Mouse (Mus musculus) kidney, postnatal 0 days (tissue): Measurements from ENCODE around the gene Gcg. TPM values are rescaled to one million over a fixed set of nuclear protein-coding genes. Genes with fewer than 3 reads are reported as not detected.

Source experiments
- ATAC-seq: fragments of 200-750 bp; cut with Nextera tagmentation; replicated peaks from 2 replicates; pipeline ENCODE4 v1.8.0; 2017; ENCODE audit warnings: low read depth, moderate number of reproducible peaks, moderate TSS enrichment, moderate library complexity; ENCODE audit not compliant: low FRiP score
- DNase-seq: peaks from one replicate; pipeline ENCODE4 v3.0.0-alpha.2; 2016; ENCODE audit warnings: low spot score
- H3K27ac ChIP-seq: fragments of 300-500 bp; sonication (generic); 2 replicates; pipeline ENCODE4 v1.5.1; 2014; ENCODE audit warnings: mild to moderate bottlenecking
- H3K27me3 ChIP-seq: fragments of 300-500 bp; sonication (generic); 2 replicates; pipeline ENCODE4 v1.6.1; 2014; ENCODE audit warnings: low read length, mixed read lengths; ENCODE audit not compliant: insufficient read depth
- H3K36me3 ChIP-seq: fragments of 300-500 bp; sonication (generic); 2 replicates; pipeline ENCODE4 v1.6.1; 2014; ENCODE audit warnings: low read length, mixed read lengths; ENCODE audit not compliant: insufficient read depth
- H3K4me1 ChIP-seq: fragments of 300-500 bp; sonication (generic); replicated peaks from 2 replicates; pipeline ENCODE4 v1.6.1; 2014; ENCODE audit warnings: antibody characterized with exemption, low read length, mixed read lengths; ENCODE audit not compliant: insufficient read depth
- H3K4me2 ChIP-seq: fragments of 300-500 bp; sonication (generic); 2 replicates; pipeline ENCODE4 v1.6.1; 2014; ENCODE audit warnings: mild to moderate bottlenecking, low read length, moderate library complexity, mixed read lengths
- H3K4me3 ChIP-seq: fragments of 300-500 bp; sonication (generic); replicated peaks from 2 replicates; pipeline ENCODE4 v1.5.1; 2014; ENCODE audit warnings: low read depth, low read length
- H3K9ac ChIP-seq: fragments of 300-500 bp; sonication (generic); 2 replicates; pipeline ENCODE4 v1.6.1; 2014; ENCODE audit warnings: low read depth, low read length
- H3K9me3 ChIP-seq: fragments of 300-500 bp; sonication (generic); replicated peaks from 2 replicates; pipeline ENCODE4 v1.6.1; 2016; ENCODE audit warnings: low read length, inconsistent platforms, mixed read lengths
- CTCF ChIP-seq: IDR thresholded peaks from 2 replicates; pipeline ENCODE4 v1.5.1; 2016; ENCODE audit warnings: antibody characterized with exemption, low read depth, mild to moderate bottlenecking, moderate library complexity
- WGBS: fragments of 180-500 bp; shearing (Covaris S2); extraction: QIAGEN DNeasy Blood & Tissue Kit; methylation state at CpG from one replicate; pipeline ENCODE4 v1.1.7; 2014; 5-methylcytosine and 5-hydroxymethylcytosine counted together
- polyA plus RNA-seq: library from polyadenylated mRNA; unstranded; fragments of >200 nt; fragmentation: Nextera tagmentation; extraction: Ambion mirVana; gene quantifications from 2 replicates; pipeline ENCODE4 v1.2.1, GENCODE M21; 2015

Gcg gene
- polyA plus RNA-seq, 1 experiment from 2014 or later: not detected

DNA sequence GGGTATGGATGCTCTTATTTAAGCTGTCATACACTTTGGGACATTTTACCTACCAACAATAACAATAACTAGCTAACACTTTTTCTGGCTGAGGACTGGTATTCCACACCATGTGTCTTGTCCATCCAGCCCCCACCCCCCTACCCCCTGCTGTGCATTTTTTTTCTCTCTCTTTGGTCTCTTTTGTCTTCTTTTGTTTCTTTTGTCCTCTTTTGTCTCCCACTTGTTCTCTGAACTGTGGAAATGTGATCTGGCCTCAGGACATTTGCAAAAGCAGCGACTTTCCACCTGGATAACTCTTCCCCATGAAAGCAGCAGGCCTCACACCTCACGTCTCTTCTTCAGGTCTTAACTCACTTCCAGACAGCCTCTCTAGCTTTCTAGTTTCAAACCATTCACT lies 23.0 kb upstream of the Gcg start:
- no peaks in the 10 kb centered on the region for H3K27me3 ChIP-seq
- H3K4me3 ChIP-seq: no peak overlapping the region
- no peak overlapping the region for H3K9ac ChIP-seq
- DNase-seq (no peak), ATAC-seq (no peak)
- no peaks in the 10 kb centered on the region for H3K9me3 ChIP-seq
- H3K4me2 ChIP-seq: no peak overlapping the region
- H3K4me1 ChIP-seq: no peaks in the 10 kb centered on the region
- WGBS: 56% methylated on average over 2 of the region's 2 CpGs
- H3K27ac ChIP-seq: no peak overlapping the region
- H3K36me3 ChIP-seq: no peaks in the 10 kb centered on the region
- TF ChIP-seq CTCF: no peak

DNA sequence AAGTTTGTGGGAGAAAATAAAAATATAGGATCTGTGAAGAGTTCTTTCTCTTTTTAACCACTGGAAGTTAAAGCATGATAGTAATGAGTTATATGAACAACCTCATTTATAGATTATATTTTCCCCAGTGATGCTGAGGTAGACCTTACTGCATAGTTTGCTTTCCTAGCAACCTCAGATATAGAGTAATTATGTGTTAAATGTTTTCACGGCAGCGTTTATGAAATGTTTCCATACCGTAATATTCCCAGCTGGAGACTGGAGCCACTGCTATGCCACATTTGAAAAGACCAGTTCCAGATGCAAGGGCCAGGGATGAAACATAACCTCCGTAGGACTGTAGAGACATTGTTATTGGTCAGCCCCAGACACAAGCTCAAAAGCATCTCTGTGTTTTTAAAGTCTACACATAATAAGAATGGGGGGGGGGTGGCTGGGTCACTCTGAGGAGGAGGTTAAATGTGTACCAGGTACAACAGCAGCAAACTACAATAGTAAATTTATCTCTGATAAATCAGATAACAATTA lies 20.9 kb upstream of the Gcg start:
- no peak for TF ChIP-seq CTCF
- ATAC-seq: no peak
- 84% methylated on average over 4 of the region's 4 CpGs for WGBS

DNA sequence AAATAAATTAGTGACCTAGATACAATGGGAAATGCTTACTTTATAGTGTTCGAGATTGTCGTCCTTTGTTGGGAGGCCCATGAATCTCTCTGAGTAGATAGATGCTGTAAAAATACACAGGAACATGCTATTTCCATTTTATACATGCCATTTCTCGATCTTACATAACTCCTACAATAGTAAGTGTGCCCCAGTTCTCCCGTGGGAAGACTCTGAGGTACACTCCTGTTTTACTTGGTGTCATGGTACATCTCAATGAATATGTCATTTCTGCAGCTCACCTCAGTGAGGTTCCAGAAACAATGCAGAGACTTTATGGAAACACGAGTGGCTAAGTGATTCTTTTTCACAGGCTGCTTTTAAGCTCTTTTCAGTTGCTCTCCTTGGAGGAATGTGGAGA lies 19.9 kb upstream of the Gcg start:
- H3K27me3 ChIP-seq: no peaks in the 10 kb centered on the region
- no peak overlapping the region for H3K4me3 ChIP-seq
- 79% methylated on average over 5 of the region's 5 CpGs for WGBS
- H3K4me2 ChIP-seq: no peak overlapping the region
- no peak overlapping the region for H3K27ac ChIP-seq
- H3K9me3 ChIP-seq: no peaks in the 10 kb centered on the region
- H3K4me1 ChIP-seq: no peaks in the 10 kb centered on the region
- H3K9ac ChIP-seq: no peak overlapping the region
- no peaks in the 10 kb centered on the region for H3K36me3 ChIP-seq
- no peak for DNase-seq
- ATAC-seq: no peak
- TF ChIP-seq CTCF: no peak

More for the DNA sequence above, 20.9 kb upstream of the Gcg start:
- Histone ChIP-seq H3K27ac (no peak overlapping the region), H3K27me3 (no peaks in the 10 kb centered on the region), H3K4me2 (no peak overlapping the region), H3K9me3 (no peaks in the 10 kb centered on the region), H3K9ac (no peak overlapping the region), H3K36me3 (no peaks in the 10 kb centered on the region), H3K4me1 (no peaks in the 10 kb centered on the region), H3K4me3 (no peak overlapping the region)
- DNase-seq: no peak

DNA sequence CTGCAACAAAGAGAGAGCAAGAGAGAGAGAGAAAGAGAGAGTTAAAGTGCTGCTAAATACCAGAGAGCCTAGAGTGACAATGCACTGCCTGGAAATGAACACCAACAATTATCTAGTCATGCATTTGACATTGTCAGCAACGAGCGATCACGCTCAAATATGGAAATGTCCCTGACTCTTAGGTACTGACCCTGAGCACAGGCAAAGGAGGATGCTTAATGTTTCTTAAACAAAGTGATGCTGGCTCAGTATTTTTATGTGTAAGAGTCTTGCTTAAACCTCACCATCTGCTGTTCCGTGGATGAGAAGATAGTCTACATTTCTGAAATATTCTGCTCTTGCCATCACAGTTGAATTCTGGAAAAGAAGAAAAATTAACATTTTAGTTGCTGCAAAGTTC lies 19.1 kb upstream of the Gcg start:
- Histone ChIP-seq H3K36me3 (no peaks in the 10 kb centered on the region), H3K9me3 (no peaks in the 10 kb centered on the region), H3K27ac (no peak overlapping the region), H3K9ac (no peak overlapping the region), H3K4me1 (no peaks in the 10 kb centered on the region), H3K4me3 (no peak overlapping the region), H3K27me3 (no peaks in the 10 kb centered on the region), H3K4me2 (no peak overlapping the region)
- ATAC-seq: no peak
- 85% methylated on average over 4 of the region's 4 CpGs for WGBS
- TF ChIP-seq CTCF: no peak
- DNase-seq: no peak

DNA sequence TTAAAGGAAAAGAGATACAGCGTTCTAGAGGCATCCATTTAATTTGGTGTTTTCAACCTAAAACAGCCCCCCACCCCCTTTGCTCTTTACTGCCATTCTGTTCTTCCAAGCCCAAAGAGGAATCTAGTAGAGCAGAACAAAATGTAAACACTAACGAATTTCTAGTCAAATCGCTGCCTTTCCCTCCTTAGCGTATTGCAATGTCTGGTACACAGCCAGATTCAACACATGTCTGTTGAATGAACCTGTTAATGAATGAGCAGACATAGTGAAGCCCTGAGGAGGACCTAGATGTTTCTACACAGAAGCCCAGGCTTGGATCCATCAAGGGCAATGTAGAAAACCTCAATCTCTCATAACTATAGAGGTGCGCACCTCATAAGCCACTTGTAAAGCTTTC lies 15.4 kb upstream of the Gcg start:
- Histone ChIP-seq H3K27ac (no peak overlapping the region), H3K27me3 (no peaks in the 10 kb centered on the region), H3K4me3 (no peak overlapping the region), H3K4me2 (no peak overlapping the region), H3K36me3 (no peaks in the 10 kb centered on the region), H3K9ac (no peak overlapping the region), H3K9me3 (no peaks in the 10 kb centered on the region), H3K4me1 (no peaks in the 10 kb centered on the region)
- ATAC-seq (no peak), DNase-seq (no peak)
- TF ChIP-seq CTCF: no peak
- WGBS: 81% methylated on average over 5 of the region's 5 CpGs

DNA sequence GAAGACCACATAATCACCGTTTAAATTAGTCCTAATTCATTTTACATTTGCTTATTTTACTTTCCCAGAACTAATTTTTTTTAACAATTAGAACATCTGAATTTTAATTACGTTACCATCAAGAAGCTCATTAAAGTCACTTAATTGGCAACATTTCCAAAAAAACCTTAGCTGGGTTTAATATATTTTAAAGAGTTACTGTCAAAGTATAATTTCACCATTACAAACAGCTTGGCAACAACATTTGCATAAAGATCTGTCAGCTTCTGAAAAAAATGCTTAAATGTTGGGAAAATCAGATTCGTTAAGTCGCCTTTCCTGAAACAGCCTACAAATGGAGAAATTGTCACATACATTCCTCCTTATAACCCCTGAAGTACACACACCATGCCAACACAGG lies 14.6 kb upstream of the Gcg start:
- WGBS: 90% methylated on average over 4 of the region's 4 CpGs
- no peak overlapping the region for H3K4me3 ChIP-seq
- H3K27ac ChIP-seq: no peak overlapping the region
- no peak for TF ChIP-seq CTCF
- H3K36me3 ChIP-seq: no peaks in the 10 kb centered on the region
- H3K4me1 ChIP-seq: no peaks in the 10 kb centered on the region
- no peak overlapping the region for H3K4me2 ChIP-seq
- ATAC-seq (no peak), DNase-seq (no peak)
- no peaks in the 10 kb centered on the region for H3K9me3 ChIP-seq
- no peaks in the 10 kb centered on the region for H3K27me3 ChIP-seq
- no peak overlapping the region for H3K9ac ChIP-seq

DNA sequence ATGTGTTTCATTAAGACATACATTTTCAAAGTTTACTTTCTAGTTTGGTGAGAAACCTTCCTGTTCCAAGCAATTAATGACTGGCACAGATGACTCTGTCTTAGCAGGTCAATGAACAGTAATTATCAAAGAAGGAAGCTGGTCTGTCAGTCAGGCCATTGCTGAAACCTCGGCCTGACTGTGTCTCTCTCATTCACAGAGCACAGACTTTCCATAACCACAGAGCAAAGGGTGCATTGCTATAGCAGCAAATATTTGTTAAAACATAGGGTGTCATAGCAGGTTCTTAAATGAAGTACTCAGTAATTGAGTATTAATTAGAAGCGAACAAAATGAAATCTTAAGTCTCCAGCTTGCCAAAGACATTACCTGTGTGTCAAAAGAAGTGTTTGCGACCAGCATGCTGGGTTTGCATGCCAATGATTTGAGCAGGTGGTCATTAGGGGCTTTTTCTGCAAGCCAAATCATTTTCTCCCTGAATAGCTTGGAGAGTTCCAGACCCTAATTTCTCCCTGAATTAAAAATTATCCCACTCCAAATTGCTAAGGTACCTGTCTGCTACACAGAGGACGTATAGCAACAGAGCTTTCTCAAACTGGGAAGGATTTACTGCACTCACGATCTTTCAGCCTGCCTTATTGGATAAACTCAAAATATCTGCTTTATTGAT lies 14.0 kb upstream of the Gcg start:
- no peak for DNase-seq
- no peak overlapping the region for H3K9ac ChIP-seq
- no peaks in the 10 kb centered on the region for H3K9me3 ChIP-seq
- no peak overlapping the region for H3K4me3 ChIP-seq
- no peak for ATAC-seq
- H3K36me3 ChIP-seq: no peaks in the 10 kb centered on the region
- WGBS: 79% methylated on average over 5 of the region's 5 CpGs
- no peak overlapping the region for H3K27ac ChIP-seq
- H3K27me3 ChIP-seq: no peaks in the 10 kb centered on the region
- H3K4me2 ChIP-seq: no peak overlapping the region
- H3K4me1 ChIP-seq: no peaks in the 10 kb centered on the region
- no peak for TF ChIP-seq CTCF
